Mouse (Mus musculus): ENCODE measurements at regions not wholly inside any gene's neighbourhood (a gene's known extent, or its start where the extent isn't known, plus 50 kb on each side); places are given as distances from the start of the nearest gene placed in this dataset.
"Not testable (repeated sequence)": the region's sequence is repeated elsewhere in the genome, so short reads cannot be mapped to it uniquely, and the experiment has no call there.

GRCm38 (mm10) chr1:88790674-88791073 lies 88.7 kb upstream of the Arl4c start:
- Histone ChIP-seq H3K9me3 (0 out of 2 replicates have a peak, but pooled peaks cover 3% of the 10 kb centered on the region), H3K4me2 (replicated peaks) (no peak overlapping the region), H3K4me3 (no peak overlapping the region), H3K9ac (no peak overlapping the region), H3K27ac (no peak overlapping the region), H3K27me3 (replicated peaks) (no peaks in the 10 kb centered on the region), H3K4me1 (no peaks in the 10 kb centered on the region), H3K36me3 (no peaks in the 10 kb centered on the region)
- 88% methylated on average over 7 of the region's 7 CpGs for WGBS
- no peak for ATAC-seq (ENCODE audit: low FRiP score, low read depth)

- H3K27me3 ChIP-seq (replicated peaks) = no peaks in the 10 kb centered on the region
- peaks cover 17% of the 10 kb centered on the region for H3K4me1 ChIP-seq
- H3K4me3 ChIP-seq = no peak overlapping the region
- H3K9ac ChIP-seq = no peak overlapping the region
- no peak for ATAC-seq (ENCODE audit: low FRiP score, low read depth)
- H3K4me2 ChIP-seq (replicated peaks) = no peak overlapping the region
- no peaks in the 10 kb centered on the region for H3K36me3 ChIP-seq
- no peak overlapping the region for H3K27ac ChIP-seq
- 86% methylated on average over 10 of the region's 10 CpGs for WGBS
- no peaks in the 10 kb centered on the region for H3K9me3 ChIP-seq
Observed at GRCm38 (mm10) chr1:88794926-88795325, 92.9 kb upstream of the Arl4c start.

- Histone ChIP-seq H3K4me2 (replicated peaks) (no peak overlapping the region), H3K27me3 (replicated peaks) (no peaks in the 10 kb centered on the region), H3K4me1 (peaks cover 21% of the 10 kb centered on the region), H3K36me3 (no peaks in the 10 kb centered on the region), H3K27ac (no peak overlapping the region), H3K4me3 (no peak overlapping the region), H3K9me3 (peaks cover 9% of the 10 kb centered on the region), H3K9ac (no peak overlapping the region)
- no peak for ATAC-seq (ENCODE audit: low FRiP score, low read depth)
- 75% methylated on average over 14 of the region's 14 CpGs for WGBS
Observed at GRCm38 (mm10) chr1:88798473-88798872, 96.5 kb upstream of the Arl4c start.

- H3K9me3 ChIP-seq = peaks cover 9% of the 10 kb centered on the region
- no peaks in the 10 kb centered on the region for H3K27me3 ChIP-seq (replicated peaks)
- H3K9ac ChIP-seq = no peak overlapping the region
- H3K36me3 ChIP-seq = no peaks in the 10 kb centered on the region
- no peak overlapping the region for H3K4me3 ChIP-seq
- H3K4me2 ChIP-seq (replicated peaks) = no peak overlapping the region
- 32% methylated on average over 8 of the region's 8 CpGs for WGBS
- H3K4me1 ChIP-seq = peaks cover 21% of the 10 kb centered on the region
- ATAC-seq (ENCODE audit: low FRiP score, low read depth) = no peak
- H3K27ac ChIP-seq = no peak overlapping the region
Observed at GRCm38 (mm10) chr1:88798874-88799273, 96.9 kb upstream of the Arl4c start.

GRCm38 (mm10) chr1:88799343-88799742 lies 97.3 kb upstream of the Arl4c start:
- Histone ChIP-seq H3K27ac (no peak overlapping the region), H3K4me2 (replicated peaks) (no peak overlapping the region)
- 0 out of 2 replicates have a peak, but pooled peaks have one; percentile 41 for ATAC-seq (ENCODE audit: low FRiP score, low read depth)

GRCm38 (mm10) chr1:88799789-88800188 lies 97.8 kb upstream of the Arl4c start:
- Histone ChIP-seq H3K4me2 (replicated peaks) (no peak overlapping the region), H3K4me1 (peaks cover 21% of the 10 kb centered on the region), H3K27me3 (replicated peaks) (no peaks in the 10 kb centered on the region), H3K9ac (no peak overlapping the region), H3K36me3 (no peaks in the 10 kb centered on the region), H3K27ac (no peak overlapping the region), H3K9me3 (peaks cover 9% of the 10 kb centered on the region), H3K4me3 (no peak overlapping the region)
- ATAC-seq (ENCODE audit: low FRiP score, low read depth) = no peak
- WGBS = 19% methylated on average over 8 of the region's 8 CpGs

More at GRCm38 (mm10) chr1:88799343-88799742, 97.3 kb upstream of the Arl4c start:
- H3K9ac ChIP-seq = no peak overlapping the region
- H3K36me3 ChIP-seq = no peaks in the 10 kb centered on the region
- 14% methylated on average over 7 of the region's 7 CpGs for WGBS
- H3K4me3 ChIP-seq = no peak overlapping the region
- peaks cover 9% of the 10 kb centered on the region for H3K9me3 ChIP-seq
- H3K27me3 ChIP-seq (replicated peaks) = no peaks in the 10 kb centered on the region
- H3K4me1 ChIP-seq = peaks cover 21% of the 10 kb centered on the region

DNA sequence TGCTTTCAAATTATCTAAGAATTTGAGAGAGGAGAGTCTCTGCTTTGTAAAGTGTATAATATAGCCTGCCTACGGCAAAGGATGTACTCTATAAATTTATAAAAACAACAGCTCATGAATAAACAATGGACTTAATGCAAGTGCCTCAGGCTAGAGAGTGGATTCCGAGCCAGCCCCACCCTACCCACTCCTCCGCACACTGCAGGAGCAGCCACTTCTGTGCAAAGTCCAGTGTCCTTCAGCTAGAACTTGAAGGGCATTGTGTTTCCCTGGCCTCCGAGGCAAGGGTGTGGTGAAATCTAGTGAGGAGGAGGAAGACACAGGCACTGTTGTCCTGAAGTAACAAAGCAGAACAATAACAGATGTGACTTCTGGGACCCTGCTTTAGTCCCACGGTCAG lies 98.4 kb upstream of the Arl4c start:
- H3K4me1 ChIP-seq = peaks cover 21% of the 10 kb centered on the region
- no peak overlapping the region for H3K4me2 ChIP-seq (replicated peaks)
- peaks cover 9% of the 10 kb centered on the region for H3K9me3 ChIP-seq
- H3K36me3 ChIP-seq = no peaks in the 10 kb centered on the region
- no peaks in the 10 kb centered on the region for H3K27me3 ChIP-seq (replicated peaks)
- no peak overlapping the region for H3K4me3 ChIP-seq
- no peak overlapping the region for H3K27ac ChIP-seq
- 33% methylated on average over 5 of the region's 5 CpGs for WGBS
- ATAC-seq (ENCODE audit: low FRiP score, low read depth) = no peak; the same call in 1 of the 2 replicates
- H3K9ac ChIP-seq = no peak overlapping the region

DNA sequence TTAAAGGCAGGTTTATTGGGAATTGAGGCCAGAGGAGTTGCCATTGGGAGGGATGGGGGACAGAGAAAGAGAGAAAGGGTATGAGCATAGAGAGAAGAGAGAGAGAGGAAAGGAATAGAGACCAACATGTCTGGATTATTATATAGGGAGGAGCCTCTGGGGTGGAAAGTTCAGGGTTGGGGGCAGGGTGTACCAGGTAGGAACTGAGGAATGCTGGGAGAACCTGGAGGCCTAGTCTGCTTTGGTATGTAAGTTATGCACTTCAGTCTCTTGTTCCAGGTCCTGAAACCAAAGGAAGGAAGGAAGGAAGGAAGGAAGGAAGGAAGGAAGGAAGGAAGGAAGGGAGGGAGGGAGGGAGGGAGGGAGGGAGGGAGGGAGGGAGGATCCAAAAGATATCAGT lies 99.1 kb upstream of the Arl4c start:
- not testable (repeated sequence) for H3K27me3 ChIP-seq (replicated peaks); H3K4me2 ChIP-seq (replicated peaks); ATAC-seq (ENCODE audit: low FRiP score, low read depth); H3K27ac ChIP-seq; H3K9ac ChIP-seq; H3K36me3 ChIP-seq; H3K4me3 ChIP-seq; H3K9me3 ChIP-seq
- peaks cover 21% of the 10 kb centered on the region for H3K4me1 ChIP-seq

GRCm38 (mm10) chr1:88806960-88807359 lies 104.9 kb upstream of the Arl4c start:
- Histone ChIP-seq H3K9ac (no peak overlapping the region), H3K36me3 (no peaks in the 10 kb centered on the region), H3K4me3 (no peak overlapping the region), H3K27ac (no peak overlapping the region), H3K9me3 (peaks cover 9% of the 10 kb centered on the region), H3K4me1 (peaks cover 9% of the 10 kb centered on the region), H3K4me2 (replicated peaks) (no peak overlapping the region), H3K27me3 (replicated peaks) (no peaks in the 10 kb centered on the region)
- ATAC-seq (ENCODE audit: low FRiP score, low read depth) = no peak
- 60% methylated on average over 6 of the region's 6 CpGs for WGBS

DNA sequence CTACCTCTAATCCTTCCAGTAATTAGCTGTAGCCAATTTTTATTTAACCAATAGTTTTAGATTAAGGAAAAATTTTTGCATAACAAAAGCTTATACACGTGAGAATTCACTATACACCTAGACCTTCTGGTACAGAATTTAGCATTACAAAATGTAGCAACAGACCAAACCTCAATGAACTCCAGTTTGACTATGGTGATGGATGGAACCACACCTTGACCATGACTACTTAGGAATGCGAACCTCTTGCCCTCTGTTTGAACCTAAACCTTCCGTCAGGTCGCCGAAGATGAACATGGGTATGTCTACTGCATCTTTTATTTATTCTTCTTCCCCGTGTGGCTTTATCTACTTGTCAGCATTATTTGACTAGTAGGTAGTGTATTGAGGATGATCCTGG lies 105.9 kb upstream of the Arl4c start:
- no peak for ATAC-seq (ENCODE audit: low FRiP score, low read depth)
- WGBS = 86% methylated on average over 6 of the region's 6 CpGs
- Histone ChIP-seq H3K4me1 (peaks cover 10% of the 10 kb centered on the region), H3K4me2 (replicated peaks) (no peak overlapping the region), H3K9me3 (peaks cover 3% of the 10 kb centered on the region), H3K36me3 (no peaks in the 10 kb centered on the region), H3K27ac (no peak overlapping the region), H3K9ac (no peak overlapping the region), H3K27me3 (replicated peaks) (no peaks in the 10 kb centered on the region), H3K4me3 (no peak overlapping the region)

GRCm38 (mm10) chr1:88808508-88808907 lies 106.5 kb upstream of the Arl4c start:
- H3K4me3 ChIP-seq = no peak overlapping the region
- no peak overlapping the region for H3K9ac ChIP-seq
- H3K4me1 ChIP-seq = peaks cover 16% of the 10 kb centered on the region
- ATAC-seq (ENCODE audit: low FRiP score, low read depth) = no peak
- H3K36me3 ChIP-seq = no peaks in the 10 kb centered on the region
- H3K9me3 ChIP-seq = no peaks in the 10 kb centered on the region
- 35% methylated on average over 3 of the region's 3 CpGs for WGBS
- H3K27me3 ChIP-seq (replicated peaks) = no peaks in the 10 kb centered on the region
- no peak overlapping the region for H3K4me2 ChIP-seq (replicated peaks)
- H3K27ac ChIP-seq = no peak overlapping the region

GRCm38 (mm10) chr1:88809756-88810155 lies 107.7 kb upstream of the Arl4c start:
- H3K27ac ChIP-seq = no peak overlapping the region
- ATAC-seq (ENCODE audit: low FRiP score, low read depth) = no peak
- no peak overlapping the region for H3K4me3 ChIP-seq
- H3K9me3 ChIP-seq = no peaks in the 10 kb centered on the region
- peaks cover 20% of the 10 kb centered on the region for H3K4me1 ChIP-seq
- no peak overlapping the region for H3K4me2 ChIP-seq (replicated peaks)
- no peaks in the 10 kb centered on the region for H3K36me3 ChIP-seq
- WGBS = 21% methylated on average over 2 of the region's 2 CpGs
- no peaks in the 10 kb centered on the region for H3K27me3 ChIP-seq (replicated peaks)
- no peak overlapping the region for H3K9ac ChIP-seq

- 14% methylated on average over 7 of the region's 7 CpGs for WGBS
- Histone ChIP-seq H3K4me1 (peaks cover 20% of the 10 kb centered on the region), H3K27ac (0 out of 2 replicates have a peak overlapping the region, but pooled peaks have one; percentile 42), H3K9me3 (no peaks in the 10 kb centered on the region), H3K4me3 (no peak overlapping the region), H3K4me2 (replicated peaks) (0 out of 2 replicates have a peak overlapping the region, but pooled peaks have one; percentile 9), H3K27me3 (replicated peaks) (no peaks in the 10 kb centered on the region), H3K36me3 (no peaks in the 10 kb centered on the region), H3K9ac (no peak overlapping the region)
- ATAC-seq (ENCODE audit: low FRiP score, low read depth) = peak; percentile 79
Observed at GRCm38 (mm10) chr1:88813200-88813599, 111.2 kb upstream of the Arl4c start.
